11 mouse cellular contexts compared by ENCODE assay signal in genomic region chr5:125348487-125348886, GRCm38 (mm10). TPM values are rescaled to one million over a fixed set of nuclear protein-coding genes. Genes with fewer than 3 reads are reported as not detected.
A peak's percentile ranks its signal among the peaks of the same experiment; 100 is the strongest.
DNase-seq lines count a peak whose midpoint lies in the region; ATAC-seq and TF ChIP-seq lines count a peak whose summit lies in the region.
"Had no signal": no experiment of that assay in that cellular context is flagged by ENCODE, and none has a peak within 500 bp of the region (broad histone marks: within the 10 kb centered on the region; RNA-seq: fewer than 3 reads in every experiment).

No protein-coding gene starts in this region.

- H3K4me3 ChIP-seq in cerebellum, adult 2 months (replicated peaks; ENCODE audit: insufficient read depth, low read depth, low read length) = no peak overlapping the region
- H3K4me3 ChIP-seq in cortical plate, adult 2 months (ENCODE audit: insufficient read depth, low read length) = no peak overlapping the region
- H3K4me3 ChIP-seq in lung, adult 2 months (replicated peaks; ENCODE audit: extremely low read depth, low read depth, low read length) = no peak overlapping the region
- no peak overlapping the region for H3K4me3 ChIP-seq in stomach, postnatal 0 days (ENCODE audit: low read depth, low read length)
- H3K4me3 ChIP-seq: heart, embryonic 13.5 days; myocyte had no signal

- H3K9me3 ChIP-seq in stomach, postnatal 0 days (ENCODE audit: control insufficient read depth, low read length) = no peaks in the 10 kb centered on the region

- no peaks in the 10 kb centered on the region for H3K36me3 ChIP-seq in stomach, postnatal 0 days (ENCODE audit: control insufficient read depth, insufficient read depth, low read length)
- H3K36me3 ChIP-seq: heart, embryonic 13.5 days had no signal

- 47% methylated on average over 8 of the region's 8 CpGs for WGBS in cerebellum, adult 2 months
- WGBS in lung, adult 2 months = 36% methylated on average over 8 of the region's 8 CpGs
- WGBS in stomach, postnatal 0 days = 37% methylated on average over 8 of the region's 8 CpGs

- TF ChIP-seq EP300 in stomach, postnatal 0 days (optimal IDR thresholded peaks at IDR 0.05) = no peak

- no peak overlapping the region for H3K27ac ChIP-seq in cerebellum, adult 2 months (ENCODE audit: insufficient read depth, low read length)
- H3K27ac ChIP-seq in cortical plate, adult 2 months (ENCODE audit: insufficient read depth, low read length) = no peak overlapping the region
- H3K27ac ChIP-seq in stomach, postnatal 0 days (replicated peaks) = no peak overlapping the region
- H3K27ac ChIP-seq: heart, embryonic 13.5 days had no signal

- TF ChIP-seq CTCF in cerebellum, adult 2 months (IDR thresholded peaks at IDR 0.05; ENCODE audit: borderline replicate concordance, insufficient read depth, low read depth, low read length) = peak; percentile 37; the same call in 1 of the 2 replicates
- peak; percentile 50 for TF ChIP-seq CTCF in cortical plate, adult 2 months (IDR thresholded peaks at IDR 0.05; ENCODE audit: extremely low read depth, insufficient read depth, low read length)
- peak; percentile 67 for TF ChIP-seq CTCF in lung, adult 2 months (IDR thresholded peaks at IDR 0.05; ENCODE audit: insufficient read depth, low read length)
- peak; percentile 77 for TF ChIP-seq CTCF in stomach, postnatal 0 days (IDR thresholded peaks at IDR 0.05; ENCODE audit: low read depth)

- H3K9ac ChIP-seq in stomach, postnatal 0 days (ENCODE audit: low read length) = no peak overlapping the region
- H3K9ac ChIP-seq: heart, embryonic 13.5 days had no signal

- DNase-seq in cerebellum, adult 2 months = no peak
- peak; percentile 28 for DNase-seq in right cerebral cortex, adult 18-20 months
- DNase-seq in right cerebral cortex, postnatal 36 days (ENCODE audit: low spot score in 2 of 2) = no peak
- DNase-seq in kidney, adult 8-10 months = peak; percentile 47 to 69
- DNase-seq in lung, adult 2 months = peak; percentile 57
- DNase-seq in stomach, postnatal 0 days (ENCODE audit: low spot score) = peak; percentile 65

- ATAC-seq in cerebellum, adult (ENCODE audit: insufficient number of reproducible peaks, low FRiP score, low TSS enrichment) = no peak
- ATAC-seq in stomach, postnatal 0 days (ENCODE audit: low FRiP score, low TSS enrichment) = peak; percentile 43; the same call in 1 of the 2 replicates
- ATAC-seq: Patski had no signal

- no peaks in the 10 kb centered on the region for H3K27me3 ChIP-seq in cerebellum, adult 2 months (ENCODE audit: control insufficient read depth, insufficient read depth, low read length)
- H3K27me3 ChIP-seq in stomach, postnatal 0 days (ENCODE audit: control insufficient read depth, insufficient read depth, low read length) = no peaks in the 10 kb centered on the region
- H3K27me3 ChIP-seq: heart, embryonic 13.5 days; Patski had no signal

- H3K4me2 ChIP-seq in stomach, postnatal 0 days (replicated peaks; ENCODE audit: low read depth) = no peak overlapping the region
- H3K4me2 ChIP-seq: heart, embryonic 13.5 days had no signal

- TF ChIP-seq POLR2A in cerebellum, adult 2 months (IDR thresholded peaks at IDR 0.05; ENCODE audit: borderline replicate concordance, insufficient read depth, low read length) = no peak
- TF ChIP-seq POLR2A in cortical plate, adult 2 months (IDR thresholded peaks at IDR 0.05; ENCODE audit: extremely low read depth, insufficient read depth, low read length) = no peak
- TF ChIP-seq POLR2A in lung, adult 2 months (IDR thresholded peaks at IDR 0.05; ENCODE audit: borderline replicate concordance, extremely low read depth, low read depth, low read length) = no peak

- no peaks in the 10 kb centered on the region for H3K4me1 ChIP-seq in cerebellum, adult 2 months (ENCODE audit: control insufficient read depth, insufficient read depth, low read length)
- H3K4me1 ChIP-seq in cortical plate, adult 2 months (ENCODE audit: control insufficient read depth, insufficient read depth, low read length) = no peaks in the 10 kb centered on the region; the same call in 1 of the 2 replicates
- no peaks in the 10 kb centered on the region for H3K4me1 ChIP-seq in lung, adult 2 months (ENCODE audit: control insufficient read depth, insufficient read depth, low read length)
- no peaks in the 10 kb centered on the region for H3K4me1 ChIP-seq in stomach, postnatal 0 days (replicated peaks; ENCODE audit: control insufficient read depth, insufficient read depth)

RNA-seq across cellular contexts. Expression of gene Scarb1, which starts 7.6 kb away (rescaled TPM):
- 16.8 and 19.9 TPM in 2 replicates for polyA plus RNA-seq in cerebellum, adult 2 months (2012; rRNA removed)
- polyA plus RNA-seq in cortical plate, adult 2 months (2012; rRNA removed) = 32.6 and 33.8 TPM in 2 replicates
- polyA plus RNA-seq in lung, adult 2 months (2012; rRNA removed) = 173 and 196 TPM in 2 replicates
- polyA plus RNA-seq in stomach, postnatal 0 days (2015; fragmentation: Nextera tagmentation; extraction: Ambion mirVana) = 30.1 and 31.8 TPM in 2 replicates

RNA-seq across cellular contexts. Expression of gene Gm10382, which starts 40.6 kb away (rescaled TPM):
- polyA plus RNA-seq in cerebellum, adult 2 months (2012; rRNA removed) = 0.28 and 0.41 TPM in 2 replicates
- 0.21 and 0.36 TPM in 2 replicates for polyA plus RNA-seq in cortical plate, adult 2 months (2012; rRNA removed)
- polyA plus RNA-seq in lung, adult 2 months (2012; rRNA removed) = 0.20 and 0.25 TPM in 2 replicates
- polyA plus RNA-seq in stomach, postnatal 0 days (2015; fragmentation: Nextera tagmentation; extraction: Ambion mirVana) = 0.51 and 0.56 TPM in 2 replicates

RNA-seq across cellular contexts. Expression of gene Ubc, which starts 41.5 kb away (rescaled TPM):
- polyA plus RNA-seq in cerebellum, adult 2 months (2012; rRNA removed) = 1,009 and 1,093 TPM in 2 replicates
- polyA plus RNA-seq in cortical plate, adult 2 months (2012; rRNA removed) = 769 and 804 TPM in 2 replicates
- 705 and 874 TPM in 2 replicates for polyA plus RNA-seq in lung, adult 2 months (2012; rRNA removed)
- polyA plus RNA-seq in stomach, postnatal 0 days (2015; fragmentation: Nextera tagmentation; extraction: Ambion mirVana) = 537 and 549 TPM in 2 replicates

Comparison
In these comparisons a context has a peak if more than half of its experiments do, and no peak if none do; other contexts are left out.
1. DNase-seq: peak in right cerebral cortex, adult 18-20 months (single experiment), kidney, adult 8-10 months (2 of 2), lung, adult 2 months (single experiment) and stomach, postnatal 0 days (single experiment); none in cerebellum, adult 2 months (0 of 2) and right cerebral cortex, postnatal 36 days (0 of 2).
2. Peak in every context shown above with its lines, with median percentiles within 50 percentile points of each other: CTCF ChIP-seq.